Mouse (Mus musculus): ENCODE data around the gene Gfm2. TPM values are rescaled to one million over a fixed set of nuclear protein-coding genes. Genes with fewer than 3 reads are reported as not detected.

The Gfm2 gene
- total RNA-seq (2023; ENCODE audit: inconsistent age): 32.0 to 42.2 TPM (median 37.3 TPM) in 4 replicates

GRCm38 (mm10) chr13:97137466-97138400, at the start of gene Gfm2, which contains the start of gene Nsa2:
Gene Gfm2, plus strand, starts transcription at chr13:97137937.
Gene Nsa2, minus strand, starts transcription at chr13:97137937.

GRCm38 (mm10) chr13:97099187-97099852, 38.4 kb upstream of the Gfm2 start, which contains the start of gene Gm6169:
Gene Gm6169, minus strand, starts transcription at chr13:97099237.

DNA sequence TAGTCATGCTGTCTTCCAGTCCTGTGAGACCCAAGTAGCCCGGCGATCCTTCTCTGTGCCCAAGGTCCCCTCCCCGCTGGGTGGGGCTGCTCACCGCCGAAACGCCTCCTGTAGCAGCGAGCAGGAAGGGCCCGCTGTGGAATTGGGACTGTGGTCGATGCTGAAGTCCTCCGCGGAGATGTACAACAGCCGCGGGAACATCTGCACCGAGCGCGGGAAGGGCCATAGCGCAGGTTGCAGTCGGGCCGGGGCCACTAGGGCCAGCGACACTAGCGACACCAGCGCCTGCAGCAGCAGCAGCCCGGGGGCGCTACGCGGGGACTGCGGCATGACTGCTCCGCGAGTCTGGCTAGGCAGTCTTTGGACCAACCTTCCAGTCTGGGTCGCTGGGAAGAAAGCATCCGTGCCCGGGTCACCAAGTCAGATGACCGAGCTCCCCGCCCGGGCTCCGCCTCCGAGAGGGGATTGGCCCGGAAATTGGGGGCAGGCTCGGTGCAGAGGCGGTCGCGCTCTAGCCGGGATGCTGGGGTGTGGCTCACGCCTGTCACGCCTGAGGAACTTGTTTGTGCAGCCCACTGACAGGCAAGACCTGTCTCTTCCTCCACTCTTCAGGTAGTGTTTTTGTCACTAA, 60.3 kb downstream of the Gfm2 start, which contains the start of gene Hexb:
Gene Hexb (minus strand): TSS at position 426 of the 631 bp plus-strand sequence.

Other genes starting within 250 kb of the Gfm2 start
- gene Gcnt4, start 213.2 kb upstream of the Gfm2 start, total RNA-seq (2023; ENCODE audit: inconsistent age): not detected in 4 replicates
- not detected in 4 replicates for gene 1700029F12Rik, start 103.6 kb upstream of the Gfm2 start, total RNA-seq (2023; ENCODE audit: inconsistent age)
- gene Fam169a, start 70.7 kb upstream of the Gfm2 start, total RNA-seq (2023; ENCODE audit: inconsistent age): not detected in 4 replicates
- gene Gm6169, start 38.7 kb upstream of the Gfm2 start, total RNA-seq (2023; ENCODE audit: inconsistent age): 21.9 to 38.5 TPM (median 34.1 TPM) in 4 replicates
- gene Nsa2, start within 50 bp of the Gfm2 start, total RNA-seq (2023; ENCODE audit: inconsistent age): 121 to 138 TPM (median 123 TPM) in 4 replicates
- 43.9 to 51.9 TPM (median 48.8 TPM) in 4 replicates for gene Hexb, start 60.4 kb downstream of the Gfm2 start, total RNA-seq (2023; ENCODE audit: inconsistent age)
- gene Enc1, start 103.2 kb downstream of the Gfm2 start, total RNA-seq (2023; ENCODE audit: inconsistent age): 2.1 to 3.3 TPM (median 3.1 TPM) in 4 replicates